Mouse (Mus musculus): Measurements from ENCODE around the gene Fkbp2. TPM values are rescaled to one million over a fixed set of nuclear protein-coding genes. Genes with fewer than 3 reads are reported as not detected.
A peak's percentile ranks its signal among the peaks of the same experiment; 100 is the strongest.

Gene Fkbp2
- polyA plus RNA-seq, 1 experiment = 96.8 TPM

DNA sequence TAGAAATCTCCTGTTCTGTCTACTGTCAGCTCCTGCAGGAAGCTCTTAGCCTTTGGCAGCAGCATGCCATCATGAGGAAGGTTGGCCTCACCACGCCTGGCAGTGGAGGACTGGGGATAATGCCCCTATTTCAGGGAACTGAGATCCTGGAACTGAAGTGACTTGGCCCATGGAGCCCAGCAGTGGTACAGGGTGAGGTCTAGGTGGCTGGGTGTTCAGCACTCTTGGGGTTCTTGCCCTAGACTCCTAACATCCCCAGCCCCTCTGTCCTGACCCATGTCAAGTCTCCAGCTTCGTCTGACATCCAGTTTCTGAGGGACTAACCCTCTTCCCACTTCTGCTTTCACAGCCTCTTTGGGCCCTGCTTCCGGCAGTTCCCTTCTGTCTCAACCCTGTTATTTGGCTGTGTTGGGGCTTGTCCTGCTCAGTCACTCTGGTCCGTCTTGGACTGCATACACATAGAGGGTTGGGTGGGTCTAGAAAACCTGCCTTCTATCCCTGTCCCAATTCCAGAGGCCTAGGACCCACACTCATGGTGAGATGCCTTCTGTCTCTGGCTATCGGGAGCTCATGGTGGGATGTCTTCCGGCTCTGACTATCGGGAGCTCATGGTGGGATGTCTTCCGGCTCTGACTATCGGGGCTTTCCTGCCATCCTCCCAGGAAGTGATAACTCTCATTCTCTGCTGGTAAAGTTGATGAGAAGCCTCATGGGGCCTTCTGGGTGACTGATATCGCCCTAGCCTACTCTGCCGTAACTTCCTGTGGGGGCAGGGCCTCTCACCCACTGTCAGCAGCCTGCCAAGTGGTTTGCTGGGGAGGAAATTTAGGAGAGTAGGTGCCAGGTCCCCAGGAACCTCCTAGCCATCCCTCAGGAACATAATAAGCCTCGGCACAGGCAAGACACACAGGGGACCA lies 37.5 kb upstream of the Fkbp2 start:
- H3K4me3 ChIP-seq = no peak overlapping the region
- peaks cover 30% of the 10 kb centered on the region for H3K36me3 ChIP-seq (ENCODE audit: control insufficient read depth, insufficient read depth)
- H3K79me2 ChIP-seq (ENCODE audit: control insufficient read depth, insufficient read depth) = no peaks in the 10 kb centered on the region
- H3K4me2 ChIP-seq (ENCODE audit: low read depth) = no peak overlapping the region
- no peak for TF ChIP-seq MYOD1 (IDR thresholded peaks at IDR 0.05; ENCODE audit: control insufficient read depth in 1 of 3, insufficient read length in 2 of 3, low read depth in 2 of 3)
- TF ChIP-seq CEBPB (IDR thresholded peaks at IDR 0.05; ENCODE audit: insufficient read depth, poor library complexity, severe bottlenecking) = no peak
- no peak for TF ChIP-seq USF1 (IDR thresholded peaks at IDR 0.05; ENCODE audit: low read depth)
- no peak for TF ChIP-seq MYOG (IDR thresholded peaks at IDR 0.05; ENCODE audit: control insufficient read depth in 1 of 3, insufficient read depth in 1 of 3, insufficient read length in 2 of 3, low read depth in 2 of 3)
- no peak for TF ChIP-seq REST (IDR thresholded peaks at IDR 0.05; ENCODE audit: insufficient read depth, insufficient read length)
- no peak for TF ChIP-seq TCF12 (IDR thresholded peaks at IDR 0.05; ENCODE audit: insufficient read depth, poor library complexity, severe bottlenecking)
- TF ChIP-seq POLR2AphosphoS2 (IDR thresholded peaks at IDR 0.05; ENCODE audit: insufficient read length, low read depth) = no peak
- TF ChIP-seq SRF (IDR thresholded peaks at IDR 0.05; ENCODE audit: control insufficient read depth, insufficient read length, low read depth) = no peak
- no peak for TF ChIP-seq POLR2A (IDR thresholded peaks at IDR 0.05; ENCODE audit: insufficient read length, low read depth)
- no peak for TF ChIP-seq E2F4 (IDR thresholded peaks at IDR 0.05; ENCODE audit: insufficient read depth)
- no peak overlapping the region for H3ac ChIP-seq (ENCODE audit: control insufficient read depth, insufficient read length)
- H3K27me3 ChIP-seq (ENCODE audit: control insufficient read depth, insufficient read depth, insufficient read length) = no peaks in the 10 kb centered on the region

DNA sequence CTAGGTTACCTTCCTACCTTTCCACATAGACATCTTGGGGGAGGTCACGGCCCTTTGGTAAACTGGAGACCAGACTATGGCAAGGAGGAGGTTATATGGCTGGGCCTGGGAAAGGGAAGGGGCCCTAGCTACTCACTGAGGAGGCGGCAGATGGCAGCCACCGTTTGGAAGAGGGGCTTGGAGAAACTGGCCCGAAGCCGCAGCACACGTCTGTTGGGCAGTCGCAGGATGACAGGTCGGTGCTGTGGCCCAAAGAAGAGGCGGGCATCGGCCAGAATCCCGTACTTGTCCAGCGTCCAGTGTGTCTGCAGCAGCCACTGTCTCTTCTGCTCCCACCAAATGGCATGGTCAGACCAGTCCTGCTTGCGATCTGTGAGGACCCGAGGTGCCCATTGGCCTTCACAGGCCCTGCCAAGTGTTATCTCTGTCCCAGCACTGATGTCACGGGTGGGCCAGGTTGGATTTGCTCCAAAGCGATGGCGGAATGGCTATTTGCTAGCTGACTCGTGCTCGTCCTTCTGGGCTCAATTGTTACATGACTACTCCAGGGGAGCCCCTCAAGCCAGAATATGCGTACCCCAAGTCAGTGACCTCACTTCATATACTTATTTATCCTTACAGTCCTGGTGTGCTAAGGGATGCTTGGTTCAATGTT lies 34.3 kb upstream of the Fkbp2 start:
- Histone ChIP-seq H3K27me3 (ENCODE audit: control insufficient read depth, insufficient read depth, insufficient read length) (no peaks in the 10 kb centered on the region), H3K36me3 (ENCODE audit: control insufficient read depth, insufficient read depth) (peaks cover under 1% of the 10 kb centered on the region), H3K4me3 (no peak overlapping the region), H3K79me2 (ENCODE audit: control insufficient read depth, insufficient read depth) (no peaks in the 10 kb centered on the region), H3ac (ENCODE audit: control insufficient read depth, insufficient read length) (no peak overlapping the region), H3K4me2 (ENCODE audit: low read depth) (no peak overlapping the region)
- TF ChIP-seq MAX (IDR thresholded peaks at IDR 0.05; ENCODE audit: low read depth) = no peak
- no peak for TF ChIP-seq POLR2A (IDR thresholded peaks at IDR 0.05; ENCODE audit: insufficient read length, low read depth)

GRCm38 (mm10) chr19:7013984-7014383 lies 33.7 kb upstream of the Fkbp2 start:
- no peaks in the 10 kb centered on the region for H3K36me3 ChIP-seq (ENCODE audit: control insufficient read depth, insufficient read depth)
- H3K4me3 ChIP-seq = no peak overlapping the region
- no peak overlapping the region for H3ac ChIP-seq (ENCODE audit: control insufficient read depth, insufficient read length)
- H3K79me2 ChIP-seq (ENCODE audit: control insufficient read depth, insufficient read depth) = no peaks in the 10 kb centered on the region
- H3K4me2 ChIP-seq (ENCODE audit: low read depth) = no peak overlapping the region
- TF ChIP-seq TCF12 (IDR thresholded peaks at IDR 0.05; ENCODE audit: insufficient read depth, poor library complexity, severe bottlenecking) (no peak), POLR2A (IDR thresholded peaks at IDR 0.05; ENCODE audit: insufficient read length, low read depth) (no peak), MYOG (IDR thresholded peaks at IDR 0.05; ENCODE audit: control insufficient read depth in 1 of 3, insufficient read depth in 1 of 3, insufficient read length in 2 of 3, low read depth in 2 of 3) (no peak), MAX (IDR thresholded peaks at IDR 0.05; ENCODE audit: low read depth) (no peak), POLR2AphosphoS2 (IDR thresholded peaks at IDR 0.05; ENCODE audit: insufficient read length, low read depth) (no peak), CEBPB (IDR thresholded peaks at IDR 0.05; ENCODE audit: insufficient read depth, poor library complexity, severe bottlenecking) (no peak), REST (IDR thresholded peaks at IDR 0.05; ENCODE audit: insufficient read depth, insufficient read length) (no peak), USF1 (IDR thresholded peaks at IDR 0.05; ENCODE audit: low read depth) (no peak), E2F4 (IDR thresholded peaks at IDR 0.05; ENCODE audit: insufficient read depth) (no peak), MYOD1 (IDR thresholded peaks at IDR 0.05; ENCODE audit: control insufficient read depth in 1 of 3, insufficient read length in 2 of 3, low read depth in 2 of 3) (no peak), SRF (IDR thresholded peaks at IDR 0.05; ENCODE audit: control insufficient read depth, insufficient read length, low read depth) (no peak)
- H3K27me3 ChIP-seq (ENCODE audit: control insufficient read depth, insufficient read depth, insufficient read length) = no peaks in the 10 kb centered on the region

GRCm38 (mm10) chr19:7012426-7012825 lies 32.1 kb upstream of the Fkbp2 start:
- H3K27me3 ChIP-seq (ENCODE audit: control insufficient read depth, insufficient read depth, insufficient read length) = no peaks in the 10 kb centered on the region
- TF ChIP-seq USF1 (IDR thresholded peaks at IDR 0.05; ENCODE audit: low read depth) = no peak
- no peaks in the 10 kb centered on the region for H3K79me2 ChIP-seq (ENCODE audit: control insufficient read depth, insufficient read depth)
- H3ac ChIP-seq (ENCODE audit: control insufficient read depth, insufficient read length) = no peak overlapping the region
- no peak overlapping the region for H3K4me2 ChIP-seq (ENCODE audit: low read depth)
- no peak overlapping the region for H3K4me3 ChIP-seq
- H3K36me3 ChIP-seq (ENCODE audit: control insufficient read depth, insufficient read depth) = no peaks in the 10 kb centered on the region

GRCm38 (mm10) chr19:7006892-7007593 lies 26.7 kb upstream of the Fkbp2 start:
- TF ChIP-seq POLR2A (IDR thresholded peaks at IDR 0.05; ENCODE audit: insufficient read length, low read depth) (no peak), TCF12 (IDR thresholded peaks at IDR 0.05; ENCODE audit: insufficient read depth, poor library complexity, severe bottlenecking) (peak; percentile 80), MYOD1 (IDR thresholded peaks at IDR 0.05; ENCODE audit: control insufficient read depth in 1 of 3, insufficient read length in 2 of 3, low read depth in 2 of 3) (peak; percentile 81 to 93 (median 91)), TCF3 (IDR thresholded peaks at IDR 0.05; ENCODE audit: insufficient read length, low read depth) (peak; percentile 72), MYOG (IDR thresholded peaks at IDR 0.05; ENCODE audit: control insufficient read depth in 1 of 3, insufficient read depth in 1 of 3, insufficient read length in 2 of 3, low read depth in 2 of 3) (peak; percentile 25 to 89 (median 81))
- Histone ChIP-seq H3K79me2 (ENCODE audit: control insufficient read depth, insufficient read depth) (no peaks in the 10 kb centered on the region), H3K36me3 (ENCODE audit: control insufficient read depth, insufficient read depth) (no peaks in the 10 kb centered on the region), H3ac (ENCODE audit: control insufficient read depth, insufficient read length) (no peak overlapping the region), H3K4me2 (ENCODE audit: low read depth) (peak overlapping the region; percentile 13), H3K27me3 (ENCODE audit: control insufficient read depth, insufficient read depth, insufficient read length) (no peaks in the 10 kb centered on the region), H3K4me3 (no peak overlapping the region)

Measured in myocyte (in vitro differentiated cells).